In the genomic region with DNA sequence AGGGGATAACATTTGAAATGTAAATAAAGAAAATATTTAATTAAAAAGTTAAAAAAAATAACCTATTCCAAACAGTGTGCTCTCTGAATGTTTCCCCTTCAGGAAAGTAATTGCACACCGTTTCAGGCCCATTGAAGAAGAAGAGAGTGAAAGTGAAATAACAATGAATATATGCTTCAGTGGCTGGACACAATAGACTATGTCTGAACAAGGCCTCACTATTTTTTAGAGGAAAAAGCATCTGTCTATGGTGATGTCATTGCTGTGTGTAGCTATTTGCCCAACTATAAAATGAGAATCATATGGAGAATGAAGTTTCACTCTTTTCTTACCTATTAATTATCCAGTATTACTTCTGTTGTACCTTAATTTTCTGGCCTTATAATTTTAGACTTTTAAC, we compare ENCODE assay signal across 21 mouse cellular contexts.
A peak's percentile ranks its signal among the peaks of the same experiment; 100 is the strongest.
DNase-seq lines count a peak whose midpoint lies in the region; ATAC-seq lines count a peak whose summit lies in the region.
"Had no signal": no experiment of that assay in that cellular context is flagged by ENCODE, and none has a peak within 500 bp of the region (broad histone marks: within the 10 kb centered on the region; RNA-seq: fewer than 3 reads in every experiment).

No protein-coding gene starts in this region.

- whole genome bisulfite sequencing in forebrain, embryonic 11.5 days, result 18% methylated on average over 1 of the region's 1 CpGs
- WGBS in forebrain, embryonic 15.5 days, result 5% methylated on average over 1 of the region's 1 CpGs
- WGBS in hindbrain, embryonic 11.5 days, result 23% methylated on average over 1 of the region's 1 CpGs
- WGBS in hindbrain, embryonic 10.5 days, result 16% methylated on average over 1 of the region's 1 CpGs

- H3K27me3 ChIP-seq in forebrain, embryonic 11.5 days (ENCODE audit: control insufficient read depth, insufficient read depth, low read length), result no peaks in the 10 kb centered on the region
- H3K27me3 ChIP-seq in forebrain, embryonic 15.5 days, result no peaks in the 10 kb centered on the region
- no peaks in the 10 kb centered on the region for H3K27me3 ChIP-seq in hindbrain, embryonic 11.5 days (ENCODE audit: control insufficient read depth, insufficient read depth, low read length)
- no peaks in the 10 kb centered on the region for H3K27me3 ChIP-seq in hindbrain, embryonic 10.5 days (ENCODE audit: insufficient read depth, poor library complexity, severe bottlenecking)
- H3K27me3 ChIP-seq: CH12.LX; embryonic facial prominence, embryonic 15.5 days; heart, embryonic 13.5 days; hindbrain, embryonic 15.5 days had no signal

- H3K9me3 ChIP-seq in forebrain, embryonic 11.5 days (ENCODE audit: control insufficient read depth, low read length), result no peaks in the 10 kb centered on the region
- no peaks in the 10 kb centered on the region for H3K9me3 ChIP-seq in forebrain, embryonic 15.5 days
- no peaks in the 10 kb centered on the region for H3K9me3 ChIP-seq in hindbrain, embryonic 11.5 days (ENCODE audit: control insufficient read depth, low read length)
- no peaks in the 10 kb centered on the region for H3K9me3 ChIP-seq in hindbrain, embryonic 10.5 days
- H3K9me3 ChIP-seq: embryonic facial prominence, embryonic 15.5 days; heart, embryonic 13.5 days; hindbrain, embryonic 15.5 days had no signal

- ATAC-seq in forebrain, embryonic 11.5 days (replicated peaks; ENCODE audit: low FRiP score), result peak; percentile 74
- ATAC-seq in forebrain, embryonic 15.5 days (replicated peaks), result no peak
- ATAC-seq in hindbrain, embryonic 11.5 days (ENCODE audit: low FRiP score), result peak; percentile 58
- ATAC-seq: intestine, embryonic 16.5 days had no signal

- H3K36me3 ChIP-seq in forebrain, embryonic 11.5 days (ENCODE audit: control insufficient read depth, insufficient read depth, low read length), result no peaks in the 10 kb centered on the region
- H3K36me3 ChIP-seq in forebrain, embryonic 15.5 days, result no peaks in the 10 kb centered on the region
- H3K36me3 ChIP-seq in hindbrain, embryonic 11.5 days (ENCODE audit: control insufficient read depth, insufficient read depth, low read length), result no peaks in the 10 kb centered on the region
- no peaks in the 10 kb centered on the region for H3K36me3 ChIP-seq in hindbrain, embryonic 10.5 days
- H3K36me3 ChIP-seq: embryonic facial prominence, embryonic 15.5 days; heart, embryonic 13.5 days; hindbrain, embryonic 15.5 days had no signal

- H3K27ac ChIP-seq in forebrain, embryonic 11.5 days (ENCODE audit: low read depth, low read length), result no peak overlapping the region
- H3K27ac ChIP-seq in forebrain, embryonic 15.5 days (replicated peaks), result no peak overlapping the region
- H3K27ac ChIP-seq in hindbrain, embryonic 11.5 days (ENCODE audit: low read depth, low read length), result no peak overlapping the region
- no peak overlapping the region for H3K27ac ChIP-seq in hindbrain, embryonic 10.5 days
- H3K27ac ChIP-seq: embryonic facial prominence, embryonic 15.5 days; gastrocnemius, adult 2 months; heart, embryonic 13.5 days; hindbrain, embryonic 15.5 days had no signal

- DNase-seq in forebrain, embryonic 11.5 days (ENCODE audit: low spot score), result no peak
- DNase-seq in hindbrain, embryonic 11.5 days (ENCODE audit: low spot score), result no peak
- DNase-seq in hindbrain, embryonic 10.5 days (ENCODE audit: low spot score), result no peak
- DNase-seq in Muller cell, postnatal 12 days (ENCODE audit: inconsistent ontology term), result peak; percentile 62
- DNase-seq in retina, embryonic 14.5 days (ENCODE audit: low spot score), result peak; percentile 73
- DNase-seq in ovary, postnatal 36 days (ENCODE audit: low spot score), result no peak
- DNase-seq: adrenal gland, adult 2 months; adrenal gland, postnatal 25 days; cerebellum, adult 18-20 months; cerebellum, adult 9-11 months; gastrocnemius, adult 2 months; gastrocnemius, postnatal 25 days; heart, postnatal 36 days; kidney, adult 2 months had no signal

- H3K4me2 ChIP-seq in forebrain, embryonic 11.5 days (ENCODE audit: low read depth, low read length, severe bottlenecking), result no peak overlapping the region
- H3K4me2 ChIP-seq in forebrain, embryonic 15.5 days (replicated peaks), result no peak overlapping the region
- no peak overlapping the region for H3K4me2 ChIP-seq in hindbrain, embryonic 11.5 days (replicated peaks; ENCODE audit: low read depth, low read length)
- H3K4me2 ChIP-seq: embryonic facial prominence, embryonic 15.5 days; heart, embryonic 13.5 days; hindbrain, embryonic 15.5 days had no signal

- no peaks in the 10 kb centered on the region for H3K4me1 ChIP-seq in forebrain, embryonic 11.5 days (replicated peaks; ENCODE audit: control insufficient read depth, insufficient read depth, low read length)
- H3K4me1 ChIP-seq in forebrain, embryonic 15.5 days, result no peaks in the 10 kb centered on the region
- H3K4me1 ChIP-seq in hindbrain, embryonic 11.5 days (replicated peaks; ENCODE audit: control insufficient read depth, insufficient read depth, low read length), result no peaks in the 10 kb centered on the region
- H3K4me1 ChIP-seq in hindbrain, embryonic 10.5 days (replicated peaks), result 0 out of 2 replicates have a peak, but pooled peaks cover 6% of the 10 kb centered on the region
- H3K4me1 ChIP-seq: embryonic facial prominence, embryonic 15.5 days; heart, embryonic 13.5 days; hindbrain, embryonic 15.5 days had no signal

- H3K9ac ChIP-seq in forebrain, embryonic 11.5 days (ENCODE audit: low read length), result no peak overlapping the region
- no peak overlapping the region for H3K9ac ChIP-seq in forebrain, embryonic 15.5 days (replicated peaks)
- H3K9ac ChIP-seq in hindbrain, embryonic 11.5 days (ENCODE audit: low read depth, low read length), result no peak overlapping the region
- H3K9ac ChIP-seq: embryonic facial prominence, embryonic 15.5 days; heart, embryonic 13.5 days; hindbrain, embryonic 15.5 days had no signal

- H3K4me3 ChIP-seq in forebrain, embryonic 11.5 days (ENCODE audit: low read depth, low read length), result no peak overlapping the region
- no peak overlapping the region for H3K4me3 ChIP-seq in forebrain, embryonic 15.5 days
- H3K4me3 ChIP-seq in hindbrain, embryonic 11.5 days (ENCODE audit: low read depth, low read length), result no peak overlapping the region
- H3K4me3 ChIP-seq in hindbrain, embryonic 10.5 days, result no peak overlapping the region
- H3K4me3 ChIP-seq: embryonic facial prominence, embryonic 15.5 days; erythroblast, embryonic 14.5 days; gastrocnemius, adult 2 months; heart, embryonic 13.5 days; hindbrain, embryonic 15.5 days had no signal

Comparison
In these comparisons a context has a peak if more than half of its experiments do, and no peak if none do; other contexts are left out.
1. DNase-seq: peak in Muller cell, postnatal 12 days (single experiment) and retina, embryonic 14.5 days (single experiment); none in forebrain, embryonic 11.5 days (single experiment), hindbrain, embryonic 11.5 days (single experiment), hindbrain, embryonic 10.5 days (single experiment) and ovary, postnatal 36 days (single experiment).